Mouse (Mus musculus): Measurements from ENCODE around the gene Arhgdia. TPM values are rescaled to one million over a fixed set of nuclear protein-coding genes. Genes with fewer than 3 reads are reported as not detected.

Gene Arhgdia
- polyA plus RNA-seq, 1 experiment from 2014 or later: 485 TPM

- Histone ChIP-seq H3K9me3 (ENCODE audit: control insufficient read depth, low read length) (no peaks in the 10 kb centered on the region), H3K4me2 (ENCODE audit: low read length) (peak overlapping the region; percentile 79), H3K27ac (ENCODE audit: low read length) (peak overlapping the region; percentile 76), H3K36me3 (ENCODE audit: control insufficient read depth, insufficient read depth) (peaks cover 19% of the 10 kb centered on the region; the same call in 1 of the 2 replicates), H3K4me3 (replicated peaks; ENCODE audit: low read length) (peak overlapping the region; percentile 79), H3K27me3 (replicated peaks; ENCODE audit: control insufficient read depth, insufficient read depth, low read length) (no peaks in the 10 kb centered on the region), H3K4me1 (replicated peaks; ENCODE audit: control insufficient read depth, insufficient read depth, low read length) (peaks cover 17% of the 10 kb centered on the region), H3K9ac (replicated peaks; ENCODE audit: low read depth, low read length) (peak overlapping the region; percentile 62)
- ATAC-seq: peak; percentile 92
- WGBS: under 1% methylated on average over 53 of the region's 53 CpGs
Measured at GRCm38 (mm10) chr11:120624680-120625111, 43.3 kb upstream of the Arhgdia start.

- peaks cover 15% of the 10 kb centered on the region for H3K4me1 ChIP-seq (replicated peaks; ENCODE audit: control insufficient read depth, insufficient read depth, low read length)
- ATAC-seq: peak; percentile 74
- 11% methylated on average over 30 of the region's 30 CpGs for WGBS
- no peaks in the 10 kb centered on the region for H3K27me3 ChIP-seq (replicated peaks; ENCODE audit: control insufficient read depth, insufficient read depth, low read length)
- peak overlapping the region; percentile 79 for H3K4me3 ChIP-seq (replicated peaks; ENCODE audit: low read length)
- H3K4me2 ChIP-seq (ENCODE audit: low read length): peak overlapping the region; percentile 79
- H3K9me3 ChIP-seq (ENCODE audit: control insufficient read depth, low read length): no peaks in the 10 kb centered on the region
- peak overlapping the region; percentile 76 for H3K27ac ChIP-seq (ENCODE audit: low read length)
- H3K36me3 ChIP-seq (ENCODE audit: control insufficient read depth, insufficient read depth): peaks cover 16% of the 10 kb centered on the region
- H3K9ac ChIP-seq (replicated peaks; ENCODE audit: low read depth, low read length): peak overlapping the region; percentile 62
Measured at GRCm38 (mm10) chr11:120623961-120624679, 42.7 kb upstream of the Arhgdia start.

- Histone ChIP-seq H3K27ac (ENCODE audit: low read length) (no peak overlapping the region), H3K9me3 (ENCODE audit: control insufficient read depth, low read length) (no peaks in the 10 kb centered on the region), H3K9ac (replicated peaks; ENCODE audit: low read depth, low read length) (no peak overlapping the region), H3K27me3 (replicated peaks; ENCODE audit: control insufficient read depth, insufficient read depth, low read length) (no peaks in the 10 kb centered on the region), H3K4me3 (replicated peaks; ENCODE audit: low read length) (no peak overlapping the region), H3K36me3 (ENCODE audit: control insufficient read depth, insufficient read depth) (peaks cover 18% of the 10 kb centered on the region), H3K4me1 (replicated peaks; ENCODE audit: control insufficient read depth, insufficient read depth, low read length) (peaks cover 15% of the 10 kb centered on the region), H3K4me2 (ENCODE audit: low read length) (no peak overlapping the region)
- 91% methylated on average over 6 of the region's 6 CpGs for WGBS
- ATAC-seq: no peak
Measured at GRCm38 (mm10) chr11:120622805-120623204, 41.4 kb upstream of the Arhgdia start.

GRCm38 (mm10) chr11:120620195-120620594 is 38.8 kb upstream of the Arhgdia start:
- Histone ChIP-seq H3K4me2 (ENCODE audit: low read length) (no peak overlapping the region), H3K9ac (replicated peaks; ENCODE audit: low read depth, low read length) (no peak overlapping the region), H3K36me3 (ENCODE audit: control insufficient read depth, insufficient read depth) (peaks cover 18% of the 10 kb centered on the region), H3K4me1 (replicated peaks; ENCODE audit: control insufficient read depth, insufficient read depth, low read length) (peaks cover 28% of the 10 kb centered on the region), H3K27me3 (replicated peaks; ENCODE audit: control insufficient read depth, insufficient read depth, low read length) (no peaks in the 10 kb centered on the region), H3K9me3 (ENCODE audit: control insufficient read depth, low read length) (no peaks in the 10 kb centered on the region), H3K27ac (ENCODE audit: low read length) (no peak overlapping the region), H3K4me3 (replicated peaks; ENCODE audit: low read length) (no peak overlapping the region)
- ATAC-seq: no peak
- WGBS: 90% methylated on average over 14 of the region's 14 CpGs

- no peak for ATAC-seq
- H3K27ac ChIP-seq (ENCODE audit: low read length): no peak overlapping the region
- no peak overlapping the region for H3K9ac ChIP-seq (replicated peaks; ENCODE audit: low read depth, low read length)
- H3K27me3 ChIP-seq (replicated peaks; ENCODE audit: control insufficient read depth, insufficient read depth, low read length): no peaks in the 10 kb centered on the region
- no peaks in the 10 kb centered on the region for H3K9me3 ChIP-seq (ENCODE audit: control insufficient read depth, low read length)
- no peak overlapping the region for H3K4me2 ChIP-seq (ENCODE audit: low read length)
- H3K4me3 ChIP-seq (replicated peaks; ENCODE audit: low read length): no peak overlapping the region
- peaks cover 21% of the 10 kb centered on the region for H3K4me1 ChIP-seq (replicated peaks; ENCODE audit: control insufficient read depth, insufficient read depth, low read length)
- 92% methylated on average over 25 of the region's 25 CpGs for WGBS
- H3K36me3 ChIP-seq (ENCODE audit: control insufficient read depth, insufficient read depth): peaks cover 22% of the 10 kb centered on the region
Measured at GRCm38 (mm10) chr11:120618619-120619535, 37.5 kb upstream of the Arhgdia start.

- Histone ChIP-seq H3K36me3 (ENCODE audit: control insufficient read depth, insufficient read depth) (peaks cover 22% of the 10 kb centered on the region), H3K4me3 (replicated peaks; ENCODE audit: low read length) (peak within 1 kb of the TSS; percentile 67), H3K4me1 (replicated peaks; ENCODE audit: control insufficient read depth, insufficient read depth, low read length) (peaks cover 17% of the 10 kb centered on the region), H3K27ac (ENCODE audit: low read length) (peak within 1 kb of the TSS; percentile 67), H3K9ac (replicated peaks; ENCODE audit: low read depth, low read length) (peak within 1 kb of the TSS; percentile 78), H3K9me3 (ENCODE audit: control insufficient read depth, low read length) (no peaks in the 10 kb centered on the region), H3K27me3 (replicated peaks; ENCODE audit: control insufficient read depth, insufficient read depth, low read length) (no peaks in the 10 kb centered on the region), H3K4me2 (ENCODE audit: low read length) (peak within 1 kb of the TSS; percentile 62)
- WGBS: under 1% methylated on average over 56 of the region's 56 CpGs
- ATAC-seq: peak; percentile 96
Measured at GRCm38 (mm10) chr11:120617519-120618112, 36.2 kb upstream of the Arhgdia start, which contains the start of gene Pcyt2. TSS of gene Pcyt2 (minus strand) at chr11:120617936.

GRCm38 (mm10) chr11:120616617-120617294 is 35.3 kb upstream of the Arhgdia start:
- peak overlapping the region; percentile 67 for H3K4me3 ChIP-seq (replicated peaks; ENCODE audit: low read length)
- H3K27ac ChIP-seq (ENCODE audit: low read length): peak overlapping the region; percentile 33; the same call in 1 of the 2 replicates
- H3K4me1 ChIP-seq (replicated peaks; ENCODE audit: control insufficient read depth, insufficient read depth, low read length): peaks cover 17% of the 10 kb centered on the region
- no peaks in the 10 kb centered on the region for H3K27me3 ChIP-seq (replicated peaks; ENCODE audit: control insufficient read depth, insufficient read depth, low read length)
- H3K9ac ChIP-seq (replicated peaks; ENCODE audit: low read depth, low read length): peak overlapping the region; percentile 78
- peaks cover 22% of the 10 kb centered on the region for H3K36me3 ChIP-seq (ENCODE audit: control insufficient read depth, insufficient read depth)
- H3K9me3 ChIP-seq (ENCODE audit: control insufficient read depth, low read length): no peaks in the 10 kb centered on the region
- 44% methylated on average over 4 of the region's 4 CpGs for WGBS
- peak overlapping the region; percentile 62 for H3K4me2 ChIP-seq (ENCODE audit: low read length)
- no peak for ATAC-seq

GRCm38 (mm10) chr11:120615606-120616203 is 34.3 kb upstream of the Arhgdia start:
- H3K27me3 ChIP-seq (replicated peaks; ENCODE audit: control insufficient read depth, insufficient read depth, low read length): no peaks in the 10 kb centered on the region
- peaks cover 17% of the 10 kb centered on the region for H3K4me1 ChIP-seq (replicated peaks; ENCODE audit: control insufficient read depth, insufficient read depth, low read length)
- H3K4me2 ChIP-seq (ENCODE audit: low read length): no peak overlapping the region
- no peak overlapping the region for H3K4me3 ChIP-seq (replicated peaks; ENCODE audit: low read length)
- H3K9me3 ChIP-seq (ENCODE audit: control insufficient read depth, low read length): no peaks in the 10 kb centered on the region
- no peak overlapping the region for H3K27ac ChIP-seq (ENCODE audit: low read length)
- no peak overlapping the region for H3K9ac ChIP-seq (replicated peaks; ENCODE audit: low read depth, low read length)
- peaks cover 27% of the 10 kb centered on the region for H3K36me3 ChIP-seq (ENCODE audit: control insufficient read depth, insufficient read depth)
- no peak for ATAC-seq
- WGBS: 93% methylated on average over 11 of the region's 11 CpGs
